ENCODE assay signal across 8 mouse cellular contexts in the genomic region with DNA sequence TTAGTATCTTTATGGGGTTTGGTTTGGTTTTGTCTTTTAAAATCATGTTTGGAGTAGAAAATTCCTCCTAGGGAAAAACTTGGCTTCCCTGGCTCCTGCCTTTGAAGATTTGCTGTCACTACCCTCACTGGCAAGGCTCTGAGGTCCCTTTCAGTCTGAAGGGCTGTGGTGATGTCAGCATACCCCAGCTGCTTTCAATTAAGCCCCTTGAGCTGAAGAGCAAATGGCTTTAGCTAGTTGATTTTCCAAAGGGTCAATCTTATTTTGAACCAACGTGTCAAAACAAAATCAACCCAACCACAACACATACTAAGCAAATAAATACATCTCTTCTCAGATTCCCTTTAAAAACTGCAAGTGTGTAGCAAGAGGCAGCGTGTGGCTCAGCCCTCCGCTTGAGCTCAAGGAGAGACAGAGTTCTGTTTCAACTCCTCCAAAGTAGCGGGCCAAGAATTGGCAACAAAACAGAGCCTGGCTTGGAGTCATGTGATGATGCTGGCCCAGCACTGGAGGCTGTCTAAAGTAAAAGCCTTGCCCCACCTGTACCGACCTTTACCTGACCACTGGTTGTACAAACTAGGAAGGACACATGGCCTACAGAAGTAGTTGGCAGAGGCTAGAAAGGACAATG. TPM values are rescaled to one million over a fixed set of nuclear protein-coding genes. Genes with fewer than 3 reads are reported as not detected.
DNase-seq lines count a peak whose midpoint lies in the region; ATAC-seq lines count a peak whose summit lies in the region.
"Had no signal": no experiment of that assay in that cellular context is flagged by ENCODE, and none has a peak within 500 bp of the region (broad histone marks: within the 10 kb centered on the region; RNA-seq: fewer than 3 reads in every experiment).

No protein-coding gene starts in this region.

- H3K4me2 ChIP-seq in heart, embryonic 12.5 days = no peak overlapping the region
- H3K4me2 ChIP-seq: midbrain, embryonic 13.5 days had no signal

- H3K4me3 ChIP-seq in heart, embryonic 12.5 days = no peak overlapping the region
- H3K4me3 ChIP-seq: midbrain, embryonic 13.5 days had no signal

- ATAC-seq in heart, embryonic 12.5 days (ENCODE audit: insufficient number of reproducible peaks, low FRiP score) = no peak
- ATAC-seq: midbrain, embryonic 13.5 days had no signal

- H3K27me3 ChIP-seq in heart, embryonic 12.5 days (replicated peaks) = no peaks in the 10 kb centered on the region

- 0 out of 2 replicates have a peak overlapping the region, but pooled peaks have one; percentile 26 for H3K27ac ChIP-seq in heart, embryonic 12.5 days (ENCODE audit: poor library complexity, severe bottlenecking)
- H3K27ac ChIP-seq: midbrain, embryonic 13.5 days had no signal

- 0 out of 2 replicates have a peak overlapping the region, but pooled peaks have one; percentile 7 for H3K9ac ChIP-seq in heart, embryonic 12.5 days
- H3K9ac ChIP-seq: midbrain, embryonic 13.5 days had no signal

- intact Hi-C loops in left cerebral cortex, postnatal 4 days (cut with DNase I) = no loop called here
- intact Hi-C loops in left cerebral cortex, postnatal 36 days (cut with DNase I) = no loop called here

- no peaks in the 10 kb centered on the region for H3K9me3 ChIP-seq in heart, embryonic 12.5 days (replicated peaks)
- H3K9me3 ChIP-seq: midbrain, embryonic 13.5 days had no signal

- H3K4me1 ChIP-seq in heart, embryonic 12.5 days (replicated peaks) = peaks cover 44% of the 10 kb centered on the region

- no peak for DNase-seq in heart, postnatal 4 days
- DNase-seq in left cerebral cortex, postnatal 4 days = peak; percentile 42
- no peak for DNase-seq in left cerebral cortex, postnatal 36 days (ENCODE audit: low spot score in 2 of 2)
- DNase-seq in embryo, embryonic 11 days = peak; percentile 74
- DNase-seq in lung, postnatal 10 days = peak; percentile 69
- DNase-seq in urinary bladder, postnatal 10 days (ENCODE audit: low spot score) = no peak

- no peaks in the 10 kb centered on the region for H3K36me3 ChIP-seq in heart, embryonic 12.5 days
- H3K36me3 ChIP-seq: midbrain, embryonic 13.5 days had no signal

- WGBS in heart, embryonic 12.5 days = 47% methylated on average over 5 of the region's 5 CpGs

RNA-seq across cellular contexts. Expression of a gene that starts 17.3 kb away (rescaled TPM):
- polyA plus RNA-seq in heart, embryonic 12.5 days (2016; fragmentation: Nextera tagmentation; extraction: Ambion mirVana) = 139 and 142 TPM in 2 replicates
- total RNA-seq in heart, postnatal 4 days (2021) = 100 to 1,000 TPM; 118 TPM
- total RNA-seq in left cerebral cortex, postnatal 4 days (2021) = 100 to 1,000 TPM; 184 to 206 TPM
- 100 to 1,000 TPM; 100 to 124 TPM for total RNA-seq in left cerebral cortex, postnatal 36 days (2021)

Comparison
In these comparisons a context has a peak if more than half of its experiments do, and no peak if none do; other contexts are left out.
1. DNase-seq: peak in left cerebral cortex, postnatal 4 days (single experiment), embryo, embryonic 11 days (single experiment) and lung, postnatal 10 days (single experiment); none in heart, postnatal 4 days (single experiment), left cerebral cortex, postnatal 36 days (0 of 2) and urinary bladder, postnatal 10 days (single experiment).